Mouse (Mus musculus) layer of hippocampus, adult 18-20 months (tissue): Measurements from ENCODE around the gene Polr2b. TPM values are rescaled to one million over a fixed set of nuclear protein-coding genes. Genes with fewer than 3 reads are reported as not detected.

Experiments
- DNase-seq, 2 experiments: peaks; one replicate each; pipeline ENCODE4 v3.0.0; 2022; ENCODE audit warnings: low spot score in 2 of 2
- total RNA-seq, 2 experiments: library from RNA; stranded (reverse); gene quantifications; 2 replicates each; pipeline ENCODE4 v1.2.3; 2021

Polr2b gene
- total RNA-seq, 2 experiments from 2014 or later, result 44.0 to 48.4 TPM

DNA sequence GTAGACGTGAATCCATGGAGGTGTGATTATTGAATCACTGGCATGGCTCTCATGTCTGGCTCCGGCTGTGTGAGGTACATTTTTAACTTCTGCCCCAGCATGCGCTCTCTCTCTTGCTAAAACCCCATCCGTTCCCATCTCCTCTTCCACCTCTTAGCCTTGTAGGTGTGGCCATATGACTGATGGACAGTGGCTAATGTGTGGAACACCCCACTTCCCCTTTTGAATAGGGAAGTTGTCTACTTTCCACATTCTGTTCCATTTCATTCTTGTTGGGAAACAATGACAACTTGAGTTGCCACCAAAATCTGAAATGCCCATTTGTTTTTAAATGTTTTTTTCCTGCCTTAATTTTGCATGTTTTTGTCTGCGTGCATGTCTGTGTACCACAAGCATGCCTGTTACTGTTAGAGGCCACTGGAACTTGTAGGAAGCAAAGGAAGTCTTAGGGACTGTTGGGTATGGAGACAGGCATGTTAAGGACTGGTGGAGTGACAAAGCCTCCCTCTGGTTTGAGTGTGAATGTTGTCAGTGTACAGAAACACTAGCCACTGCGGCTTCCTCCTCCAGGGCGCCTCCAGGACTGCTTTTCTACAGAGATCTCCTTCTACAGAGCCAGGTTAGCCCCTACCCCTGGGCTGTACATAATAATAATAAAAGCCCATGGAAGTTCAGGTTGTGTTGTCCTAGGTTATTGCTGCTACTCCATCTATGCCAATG is 17.0 kb upstream of the Polr2b start:
- no peak for DNase-seq

DNA sequence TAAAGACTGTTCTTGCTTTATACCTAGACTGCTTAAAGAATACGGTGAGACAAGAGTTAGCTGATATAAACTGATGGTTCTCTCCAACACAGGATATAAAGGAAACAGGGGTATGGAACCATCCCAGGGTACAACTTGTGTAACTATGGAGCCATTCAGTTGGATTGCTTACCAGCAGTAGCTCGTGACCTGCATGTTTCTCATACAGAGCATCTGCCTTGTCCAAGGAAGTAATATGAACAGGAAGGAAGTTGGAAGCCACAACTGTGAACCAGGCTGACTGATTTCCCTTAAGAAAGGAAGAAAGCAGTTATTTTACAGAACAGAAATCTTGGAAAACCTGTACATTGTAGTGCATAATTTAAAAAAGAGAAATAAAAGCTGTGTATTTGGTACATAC is 10.5 kb upstream of the Polr2b start:
- no peak for DNase-seq

DNA sequence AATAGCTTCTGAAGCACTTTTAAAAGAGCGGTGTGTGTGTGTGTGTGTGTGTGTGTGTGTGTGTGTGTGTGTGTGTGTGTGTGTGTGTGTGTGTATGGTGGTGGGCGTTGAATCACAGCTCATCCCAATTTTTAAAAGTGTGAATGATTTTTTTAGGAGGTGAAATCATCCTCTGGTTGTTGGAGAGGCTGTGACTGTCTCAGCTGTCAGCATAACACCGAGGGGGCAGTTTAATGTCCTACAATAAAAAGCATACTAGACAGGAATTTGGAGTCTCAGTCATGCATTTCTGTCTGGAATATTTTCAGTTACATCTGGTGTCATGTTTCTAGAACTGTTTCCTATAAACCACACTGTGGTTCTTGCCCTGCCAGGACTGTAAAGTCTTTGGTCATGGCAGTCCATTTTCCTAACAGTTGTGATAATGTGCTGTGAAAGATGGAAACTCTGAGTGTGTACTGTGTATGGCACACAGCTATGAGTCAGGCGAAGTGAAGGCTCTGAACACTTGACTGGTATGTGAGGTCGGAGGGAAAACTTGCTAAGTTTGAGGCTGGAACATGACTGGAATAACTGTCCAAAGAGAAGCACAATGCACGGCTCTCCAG is 8.5 kb upstream of the Polr2b start:
- no peak for DNase-seq

DNA sequence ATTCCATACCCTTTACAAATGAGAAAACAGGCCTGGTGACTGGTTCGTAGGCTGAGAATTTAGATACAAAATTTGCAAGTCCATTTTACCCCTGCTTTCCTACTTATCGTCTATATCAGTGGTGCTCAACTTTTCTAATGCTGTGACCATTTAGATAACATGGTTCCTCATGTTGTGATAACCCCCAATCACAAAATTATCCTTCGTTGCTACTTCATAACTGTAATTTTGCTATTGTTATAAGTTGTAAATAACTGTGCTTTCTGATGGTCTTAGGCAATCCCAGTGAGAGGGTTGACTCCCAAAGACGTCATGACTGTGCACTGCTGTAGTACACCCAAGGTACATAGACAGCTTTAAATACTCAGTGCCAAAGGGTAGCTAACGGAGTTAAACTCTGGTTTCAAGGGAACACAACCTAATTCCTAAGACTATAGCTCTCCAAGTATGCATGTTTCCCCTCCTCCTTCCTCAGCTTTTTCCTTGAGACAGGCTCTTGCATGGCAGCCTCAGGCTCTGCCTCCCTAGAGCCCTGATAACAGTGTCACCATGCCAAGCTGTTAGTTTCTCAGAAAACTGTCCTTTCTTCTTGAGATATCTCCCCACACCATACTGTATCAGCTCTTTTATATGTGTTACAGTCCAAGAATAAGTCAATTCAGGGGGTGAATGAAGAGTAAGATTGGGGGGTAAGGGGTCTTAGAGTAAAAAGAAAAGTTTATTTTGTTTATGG is 2.0 kb upstream of the Polr2b start:
- no peak for DNase-seq

DNA sequence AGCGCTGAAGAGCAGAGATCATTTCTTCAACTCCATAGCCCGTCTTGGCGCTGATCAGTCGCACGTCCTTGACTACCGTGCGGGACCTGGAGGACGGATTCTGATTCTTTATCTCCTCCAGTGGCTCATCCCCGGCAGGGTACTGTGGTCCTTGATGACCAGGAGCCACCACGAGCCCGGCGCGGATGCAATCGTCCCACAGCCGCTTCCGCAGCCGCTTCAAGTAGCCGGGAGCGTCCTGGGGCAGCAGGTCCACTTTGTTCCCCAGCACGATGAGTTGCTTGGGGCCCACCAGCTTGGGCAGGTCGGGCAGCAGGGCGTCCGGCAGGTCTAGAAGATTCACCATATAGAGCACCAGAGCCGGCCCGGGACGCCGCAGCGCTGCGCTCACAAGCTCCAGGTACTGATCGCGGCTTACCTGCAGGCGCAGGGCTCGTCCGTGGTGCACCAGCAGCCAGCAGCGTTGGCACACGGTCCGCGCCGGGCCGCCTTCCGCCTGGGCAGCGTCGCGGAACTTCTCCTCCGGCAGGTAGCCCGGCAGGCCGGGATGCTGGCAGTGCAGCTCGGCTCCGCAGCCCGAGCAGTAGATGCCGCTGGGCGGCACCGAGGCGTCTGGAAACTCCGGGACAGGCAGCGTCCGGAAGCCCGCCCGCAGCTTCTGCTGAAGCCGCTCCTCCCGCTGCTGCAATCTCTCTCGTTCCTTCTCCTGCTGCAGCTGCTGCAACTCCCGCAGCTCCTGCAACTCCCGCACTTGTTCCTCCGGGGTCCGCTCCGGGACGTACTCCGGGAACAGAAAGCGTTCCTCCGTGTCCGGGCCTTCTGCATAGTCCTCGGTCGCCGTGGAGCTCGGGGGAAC is 668 bp upstream of the Polr2b start:
- DNase-seq, result no peak

DNA sequence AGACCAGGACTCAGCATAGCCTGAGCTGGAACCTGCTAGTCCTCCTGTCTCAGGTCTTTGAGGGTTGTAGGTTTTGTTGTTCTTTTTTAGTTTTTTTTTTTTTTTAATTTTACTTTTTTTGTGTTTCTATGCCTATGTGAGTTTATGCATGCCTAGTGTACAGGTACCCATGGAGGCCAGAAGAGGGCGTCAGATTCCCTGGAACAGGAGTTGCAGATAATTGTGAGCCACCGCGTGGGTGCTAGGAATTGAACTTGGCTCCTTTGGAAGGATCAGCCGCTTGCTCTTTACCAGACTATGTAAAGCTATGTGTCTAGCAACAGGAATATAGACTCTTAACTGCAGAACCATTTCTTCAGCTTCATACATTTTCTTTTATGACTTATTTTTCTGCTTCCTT is 4.3 kb downstream of the Polr2b start:
- no peak for DNase-seq

DNA sequence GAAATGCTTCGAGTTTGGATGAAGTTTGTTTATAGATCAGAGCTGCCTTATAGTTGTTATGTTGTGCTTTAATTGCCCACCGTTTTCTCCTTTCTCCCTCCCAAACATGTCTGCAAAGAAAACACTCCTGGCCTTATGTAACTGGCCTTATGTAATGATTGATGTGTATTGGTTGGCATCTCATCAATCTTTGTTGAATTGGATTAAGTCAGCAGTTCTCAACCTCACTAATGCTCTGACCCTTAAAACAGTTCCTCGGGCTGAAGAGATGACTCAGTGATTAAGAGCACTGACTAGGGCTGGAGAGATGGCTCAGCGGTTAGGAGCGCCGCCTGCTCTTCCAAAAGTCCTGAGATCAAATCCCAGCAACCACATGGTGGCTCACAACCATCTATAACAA is 5.0 kb downstream of the Polr2b start:
- DNase-seq, result no peak

DNA sequence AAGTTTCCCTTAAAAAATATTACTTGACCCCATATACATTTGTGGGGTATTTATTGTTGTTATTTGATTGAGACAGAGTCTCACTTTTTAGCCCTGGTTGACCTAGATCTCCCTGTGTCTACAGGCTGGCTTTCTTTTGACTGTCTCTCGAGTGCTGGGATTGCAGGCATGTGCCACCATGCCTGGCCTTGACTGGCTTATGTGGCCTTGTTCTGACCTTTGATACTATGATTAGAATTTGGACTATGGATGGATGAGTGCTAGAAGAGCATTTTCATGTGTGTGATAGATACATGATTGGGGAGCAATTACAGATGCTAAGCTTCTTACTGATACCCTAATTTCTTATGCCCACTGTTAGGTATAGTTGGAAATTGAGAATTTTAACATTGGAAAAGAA is 15.0 kb downstream of the Polr2b start:
- no peak for DNase-seq

DNA sequence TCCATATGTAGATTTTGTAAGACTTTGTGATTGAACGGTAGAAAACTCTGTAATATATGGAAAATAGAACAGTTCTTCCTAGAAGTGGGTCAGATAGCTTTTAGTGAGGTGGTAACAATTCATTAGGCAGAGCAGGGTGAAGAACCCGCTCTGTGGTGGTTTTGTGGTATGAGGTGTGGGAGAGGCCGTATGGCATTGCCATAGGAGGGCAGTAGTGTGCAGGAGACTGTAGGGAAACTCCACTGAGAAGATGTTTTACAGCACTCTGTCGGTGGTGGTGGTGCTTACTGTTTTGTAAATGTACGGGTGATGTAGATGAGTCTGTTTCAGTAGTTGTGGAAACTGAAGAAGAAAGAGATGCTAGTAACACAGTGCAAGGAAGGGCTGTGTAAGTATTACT is 20.2 kb downstream of the Polr2b start:
- DNase-seq, result no peak

DNA sequence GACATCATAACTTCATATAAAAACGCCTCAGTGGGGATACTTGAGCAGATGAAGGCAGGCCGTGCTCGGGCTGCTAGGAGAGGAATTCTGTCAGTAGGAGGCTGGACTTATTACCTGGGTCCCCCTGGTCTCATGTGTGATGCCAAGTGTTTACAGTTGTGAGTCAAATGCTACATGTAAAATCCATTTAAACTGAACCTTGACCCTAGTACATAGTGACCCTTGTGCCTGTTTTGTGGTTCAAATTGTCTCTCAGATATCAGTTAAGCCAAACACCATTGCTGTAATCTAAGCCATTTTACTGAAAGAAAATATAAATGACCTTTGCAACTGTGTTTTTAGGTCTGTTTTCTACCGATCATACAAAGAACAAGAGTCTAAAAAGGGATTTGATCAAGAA is 30.1 kb downstream of the Polr2b start:
- DNase-seq, result no peak

DNA sequence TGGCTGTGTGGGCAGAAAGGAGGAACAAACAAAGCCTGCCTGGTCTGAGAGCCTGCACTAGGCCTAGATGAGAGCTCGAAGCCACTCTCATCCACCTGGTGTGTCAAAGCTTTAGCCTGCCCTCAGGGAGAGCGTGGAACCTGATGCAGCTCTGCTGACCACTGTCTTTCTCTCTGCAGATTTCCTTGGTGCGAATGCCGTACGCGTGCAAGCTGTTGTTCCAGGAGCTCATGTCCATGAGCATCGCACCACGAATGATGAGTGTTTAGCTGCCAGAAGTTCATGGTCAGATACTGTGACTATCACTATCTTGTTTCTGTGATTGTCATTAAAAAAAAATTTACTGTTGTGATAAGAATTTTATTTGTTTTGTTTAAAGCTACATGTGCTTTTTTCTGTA is 39.0 kb downstream of the Polr2b start:
- no peak for DNase-seq

DNA sequence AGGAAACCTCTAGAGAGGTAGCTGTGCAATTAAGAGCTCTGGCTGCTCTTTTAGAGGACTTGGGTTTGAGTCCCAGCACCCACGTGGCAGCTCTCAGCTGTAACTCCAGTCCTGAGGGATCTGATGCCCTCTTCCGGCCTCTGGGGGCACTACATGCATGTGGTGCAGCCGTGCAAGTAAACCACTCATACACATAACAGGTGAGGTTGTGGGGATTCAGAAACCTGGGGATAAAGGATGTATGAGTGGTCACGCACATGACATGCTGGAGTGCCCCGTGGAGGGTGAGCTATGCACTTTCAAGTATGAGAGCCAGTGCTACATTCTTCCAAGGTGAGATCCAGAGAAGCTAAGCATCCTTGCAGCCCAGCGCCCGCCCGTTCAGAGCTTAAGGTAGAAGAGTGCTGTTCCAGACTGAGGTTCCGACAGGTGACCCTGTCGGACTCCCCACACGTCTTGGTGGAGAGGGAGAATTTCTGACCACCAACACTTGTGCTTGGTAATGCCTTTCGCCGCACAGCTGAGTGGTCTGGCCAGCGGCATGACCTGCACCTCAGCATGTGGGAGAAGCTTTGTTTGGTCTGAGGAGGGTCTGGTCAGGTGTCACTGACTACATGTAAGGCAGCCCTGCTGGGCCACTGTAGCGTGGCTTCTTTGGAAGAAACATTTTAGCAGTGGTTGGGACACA is 40.2 kb downstream of the Polr2b start:
- DNase-seq, result no peak

DNA sequence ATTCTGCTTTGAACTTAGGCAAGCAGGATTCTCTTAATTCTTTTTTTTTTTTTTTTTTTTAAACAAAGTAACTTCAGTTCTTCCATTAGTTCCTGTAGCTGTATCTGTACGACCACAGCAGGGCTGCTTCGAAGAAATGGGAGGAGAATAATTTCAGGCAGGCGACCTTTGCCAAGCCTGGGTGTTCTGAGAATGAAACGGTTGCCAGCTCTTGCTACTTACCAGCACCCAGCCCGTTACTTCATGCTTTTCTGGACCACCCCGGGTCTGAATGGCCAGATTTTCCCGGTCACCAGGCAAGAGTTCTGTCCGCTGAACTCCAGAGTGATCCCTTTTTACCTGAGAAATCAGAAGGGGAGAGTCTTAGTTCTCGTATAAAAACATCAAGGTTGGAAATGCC is 41.7 kb downstream of the Polr2b start:
- no peak for DNase-seq

DNA sequence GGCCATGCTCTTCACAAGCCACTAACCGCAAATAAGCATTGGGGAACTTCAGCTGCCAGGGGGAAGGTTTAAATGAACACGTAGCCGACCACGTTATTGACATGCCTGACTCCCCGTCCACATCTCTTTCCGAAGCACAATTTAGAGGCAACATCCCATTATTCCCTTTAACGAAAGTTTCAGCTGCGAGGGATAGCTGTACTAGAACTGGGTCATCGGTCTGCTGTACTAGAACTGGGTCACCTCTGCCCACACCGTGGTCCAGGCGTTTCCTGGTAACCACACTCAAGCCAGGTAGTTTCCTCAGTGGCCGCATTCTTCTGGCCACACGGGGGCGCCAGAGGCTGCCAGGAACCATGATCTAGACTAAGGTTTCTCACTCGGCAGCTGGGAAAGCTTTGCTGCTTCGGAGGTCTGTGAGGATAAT is 44.4 kb downstream of the Polr2b start:
- DNase-seq, result peak; percentile 71 to 91

DNA sequence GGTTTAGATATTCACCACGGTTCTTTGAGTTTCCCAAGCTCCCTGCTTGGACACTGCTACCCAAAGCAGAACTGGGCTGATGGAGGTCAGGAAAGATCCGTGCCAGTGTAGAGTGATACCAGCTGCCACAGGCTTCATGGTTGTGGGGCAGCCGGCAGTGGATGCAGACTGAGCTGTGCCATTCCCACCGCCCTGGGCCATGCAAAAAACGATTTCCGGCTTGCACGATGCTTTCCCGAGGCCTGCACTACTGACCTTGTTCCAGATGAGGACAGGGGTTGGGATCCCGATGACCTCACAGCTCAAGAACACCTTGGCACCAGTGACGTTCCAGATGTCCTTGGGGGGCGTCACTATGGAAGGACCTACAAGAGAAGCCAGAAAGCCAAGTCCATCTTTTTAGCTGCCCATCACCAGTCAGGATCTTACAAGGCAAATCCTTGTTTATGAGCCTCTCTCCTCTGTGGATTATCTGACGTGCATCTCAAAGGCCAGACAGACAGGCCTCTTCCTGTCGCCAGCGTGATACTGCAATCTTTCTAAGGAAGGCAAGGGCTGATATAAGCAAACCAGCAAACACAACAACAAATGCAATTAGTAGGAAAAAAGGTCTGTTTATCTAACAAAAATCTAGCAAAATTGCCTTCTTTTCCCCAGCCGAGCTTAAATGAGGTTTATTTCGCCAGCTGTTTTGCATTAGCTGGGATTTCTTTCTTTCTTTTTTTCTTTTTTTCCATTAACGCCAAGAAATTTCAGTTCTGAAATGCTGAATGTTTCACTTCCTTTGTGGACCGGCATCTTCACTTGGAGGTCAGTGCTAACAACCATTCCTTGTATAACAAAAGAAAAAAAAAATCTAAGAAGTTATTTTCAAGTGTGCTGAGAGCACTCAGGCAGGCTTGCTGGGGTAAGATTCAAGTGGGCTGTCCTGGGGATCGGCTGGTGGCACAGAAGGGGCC is 45.6 kb downstream of the Polr2b start:
- DNase-seq, result no peak

DNA sequence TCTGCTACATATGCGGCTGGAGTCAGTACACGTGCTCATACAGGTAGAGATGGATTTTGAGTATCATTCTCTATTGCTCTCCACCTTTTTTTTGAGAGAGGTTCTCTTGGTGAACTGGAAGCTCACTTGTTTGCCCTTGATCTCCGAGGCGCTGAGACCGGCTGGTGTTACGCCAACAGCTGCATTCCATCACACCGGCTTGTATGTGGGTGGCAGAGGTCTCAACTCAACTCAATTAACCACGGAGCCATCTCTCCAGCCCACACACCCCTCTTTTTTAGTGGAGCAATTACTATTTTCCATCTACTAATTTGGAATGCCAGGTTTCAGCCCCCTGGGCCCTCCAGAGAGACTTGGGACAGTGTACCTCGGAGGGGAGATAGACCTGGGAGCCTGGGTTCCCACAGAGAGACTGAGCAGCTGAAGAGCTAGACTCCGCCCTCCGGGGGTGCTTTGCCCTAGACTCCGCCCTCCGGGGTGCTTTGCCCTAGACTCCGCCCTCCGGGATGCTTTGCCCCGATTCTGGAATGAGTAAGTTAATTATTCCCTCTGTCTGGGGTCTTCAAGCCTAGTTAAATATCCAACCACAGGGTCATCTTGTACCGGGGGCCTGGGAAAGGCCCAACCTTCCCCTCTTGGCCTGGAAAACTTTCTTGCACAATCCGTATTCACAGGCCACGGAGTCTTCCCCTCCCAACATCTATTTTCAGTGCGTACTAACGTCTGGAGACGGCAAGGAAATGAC is 47.6 kb downstream of the Polr2b start:
- DNase-seq, result no peak

DNA sequence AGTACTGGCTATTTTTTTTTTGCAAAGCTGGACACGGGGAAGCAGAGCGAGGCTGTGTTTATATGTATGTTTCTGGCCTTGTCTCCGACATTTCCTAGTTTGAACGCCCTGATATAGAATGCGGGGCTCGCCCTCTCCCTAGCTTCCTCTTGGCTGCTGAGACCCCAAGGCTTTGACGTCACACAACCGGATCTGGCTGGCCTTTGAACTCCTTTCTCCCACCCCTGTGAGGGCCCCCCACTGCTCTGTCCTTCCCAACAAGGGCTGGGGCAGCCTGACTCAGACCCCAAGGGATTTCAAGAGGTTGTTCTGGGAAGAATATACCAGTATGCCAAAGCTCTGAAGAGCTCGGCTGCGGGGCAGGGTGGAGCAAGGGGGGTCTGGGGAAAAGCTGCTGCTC is 48.4 kb downstream of the Polr2b start:
- no peak for DNase-seq

DNA sequence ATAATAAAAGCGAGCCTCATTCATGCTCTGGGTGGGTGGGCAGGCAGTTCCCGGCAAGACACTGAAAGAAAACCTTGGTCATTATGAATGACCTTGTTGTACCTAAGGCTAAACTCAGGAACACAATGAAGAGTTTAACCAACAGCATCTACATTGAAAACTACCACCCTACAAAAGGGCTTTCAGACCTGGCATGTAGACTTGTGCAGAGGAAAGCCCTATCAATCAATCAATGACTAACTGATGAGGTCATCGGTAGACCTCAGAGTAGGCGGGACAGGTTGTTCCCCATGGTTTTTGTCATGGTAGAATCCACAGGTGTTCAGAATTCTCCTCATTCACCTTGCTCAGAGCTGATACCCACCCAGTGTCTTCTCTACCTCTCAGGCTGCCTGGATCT is 50.0 kb downstream of the Polr2b start:
- DNase-seq, result no peak

DNA sequence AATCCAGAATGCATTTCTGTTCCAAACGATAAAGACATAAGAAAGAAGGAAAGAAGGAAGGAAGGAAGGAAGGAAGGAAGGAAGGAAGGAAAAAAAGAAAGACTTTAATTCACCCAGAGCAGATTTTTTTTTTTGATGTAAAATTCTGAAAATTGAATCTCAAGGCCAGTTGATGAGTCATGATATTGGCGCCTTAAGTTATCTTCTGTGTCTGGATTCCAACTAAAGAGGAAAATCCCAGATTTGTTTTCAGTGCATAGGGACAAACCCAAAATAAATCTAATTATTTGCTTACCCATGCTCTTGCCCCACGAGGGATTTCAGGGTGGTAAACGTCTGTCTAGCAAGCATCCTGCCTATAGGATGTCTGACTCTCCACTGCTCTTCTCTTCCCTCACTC is 51.1 kb downstream of the Polr2b start:
- no peak for DNase-seq
